Mouse (Mus musculus): ENCODE measurements around the gene Rrm1. TPM values are rescaled to one million over a fixed set of nuclear protein-coding genes. Genes with fewer than 3 reads are reported as not detected.
"Not testable (repeated sequence)": the region's sequence is repeated elsewhere in the genome, so short reads cannot be mapped to it uniquely, and the experiment has no call there.

Rrm1 gene
- 10 to 100 TPM; 12.1 to 14.6 (median 13.2) TPM for total RNA-seq (2022)

DNA sequence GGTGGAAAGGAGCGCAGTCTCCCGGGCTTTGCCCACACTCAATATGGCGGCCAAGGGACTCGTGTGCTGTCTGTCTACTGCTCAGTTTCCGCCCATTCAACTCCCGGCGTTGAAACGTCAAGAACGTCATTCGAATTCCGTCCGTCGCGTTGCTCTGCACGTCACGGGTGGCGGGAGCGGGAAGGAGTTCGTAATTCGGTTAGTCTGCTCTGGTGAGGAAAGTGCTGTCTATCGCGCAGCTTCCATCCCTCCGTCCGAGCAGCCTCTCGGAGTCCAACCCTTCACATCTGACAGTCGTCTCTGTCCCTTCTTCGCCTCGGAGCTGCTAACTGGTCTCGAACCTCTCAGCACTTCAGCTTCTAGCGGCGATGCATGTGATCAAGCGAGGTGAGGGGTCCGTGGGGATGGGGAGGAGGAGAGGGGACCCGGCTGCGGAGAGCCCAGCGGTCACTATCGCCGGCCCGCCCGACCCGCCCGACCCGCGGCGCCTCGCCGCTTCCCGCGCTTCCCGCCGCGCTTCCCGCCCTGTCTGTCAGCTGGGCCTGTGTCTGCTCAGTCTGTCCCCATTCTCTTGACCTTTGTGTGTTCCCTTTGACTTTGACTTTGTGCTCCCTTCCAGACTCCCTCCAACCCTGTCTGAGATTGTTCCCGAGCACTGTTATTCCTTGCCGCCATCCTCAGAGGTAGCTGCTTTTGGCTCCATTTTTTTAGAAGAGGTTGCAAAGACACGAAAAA, at the start of gene Rrm1:
Rrm1 (plus strand) TSS at position 39 of the 735 bp plus-strand sequence.
- DNase-seq (ENCODE audit: low spot score in 2 of 2) = peak; percentile 95 to 96

DNA sequence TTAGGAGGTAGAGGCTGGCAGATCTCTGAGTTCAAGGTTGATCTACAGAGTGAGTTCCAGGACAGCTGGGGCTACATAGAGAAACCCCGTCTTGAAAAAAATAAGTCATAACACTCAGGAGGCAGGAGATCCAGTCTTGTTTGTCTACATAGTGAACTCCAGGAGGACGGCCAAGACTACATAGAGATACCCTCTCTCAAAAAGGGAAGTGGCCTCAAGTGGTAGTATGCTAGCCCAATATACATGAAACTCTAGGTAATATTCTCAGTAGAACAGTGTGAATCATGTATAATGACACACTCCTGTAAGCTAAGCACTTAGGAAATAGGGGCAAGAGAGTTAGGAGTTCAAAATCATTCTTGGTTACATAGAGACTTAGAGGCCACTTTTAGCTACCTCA, 47.6 kb upstream of the Rrm1 start:
- no peak for DNase-seq (ENCODE audit: low spot score in 2 of 2)

DNA sequence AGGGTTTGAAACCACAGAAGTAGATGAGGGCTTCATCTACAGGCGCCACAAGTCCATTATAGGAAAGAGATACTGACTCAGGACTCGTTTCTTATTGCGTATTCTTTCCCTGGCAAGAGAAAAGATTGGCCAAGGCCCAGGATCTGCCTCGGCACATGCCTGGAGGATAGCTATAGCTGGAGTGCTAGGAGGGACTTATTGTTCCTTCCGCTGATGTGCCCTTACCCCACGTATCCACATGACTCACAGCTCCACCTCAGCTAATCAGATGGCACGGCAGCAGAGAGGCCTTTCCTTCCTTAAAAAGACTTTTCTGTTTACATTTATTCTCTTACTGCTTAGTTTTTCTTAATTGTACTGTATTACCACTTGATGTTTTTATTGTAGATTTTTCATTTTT, 45.6 kb upstream of the Rrm1 start:
- no peak for DNase-seq (ENCODE audit: low spot score in 2 of 2)

GRCm38 (mm10) chr7:102396331-102396730, 45.2 kb upstream of the Rrm1 start:
- no peak for DNase-seq (ENCODE audit: low spot score in 2 of 2)

GRCm38 (mm10) chr7:102399180-102399731, 42.2 kb upstream of the Rrm1 start:
- no peak for DNase-seq (ENCODE audit: low spot score in 2 of 2)

GRCm38 (mm10) chr7:102404118-102404517, 37.4 kb upstream of the Rrm1 start:
- no peak for DNase-seq (ENCODE audit: low spot score in 2 of 2)

DNA sequence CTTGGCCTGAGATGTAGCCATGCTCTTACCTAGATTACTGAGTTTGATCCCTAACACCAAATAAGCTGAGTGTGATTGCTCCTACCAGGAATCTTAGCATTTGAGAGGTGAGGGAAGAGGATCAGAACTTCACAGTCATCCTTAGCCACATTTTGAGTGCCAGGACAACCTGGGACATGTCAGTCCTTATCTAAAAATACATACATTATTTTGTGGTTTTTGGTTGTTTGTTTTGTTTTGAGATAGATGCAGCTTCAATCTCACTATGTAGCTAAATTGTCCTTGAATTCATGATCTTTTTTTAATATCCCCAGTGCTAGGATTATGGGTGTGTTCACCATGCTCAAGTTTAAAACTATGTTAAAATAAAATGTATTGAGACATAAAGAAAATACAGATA, 34.1 kb upstream of the Rrm1 start:
- no peak for DNase-seq (ENCODE audit: low spot score in 2 of 2)

DNA sequence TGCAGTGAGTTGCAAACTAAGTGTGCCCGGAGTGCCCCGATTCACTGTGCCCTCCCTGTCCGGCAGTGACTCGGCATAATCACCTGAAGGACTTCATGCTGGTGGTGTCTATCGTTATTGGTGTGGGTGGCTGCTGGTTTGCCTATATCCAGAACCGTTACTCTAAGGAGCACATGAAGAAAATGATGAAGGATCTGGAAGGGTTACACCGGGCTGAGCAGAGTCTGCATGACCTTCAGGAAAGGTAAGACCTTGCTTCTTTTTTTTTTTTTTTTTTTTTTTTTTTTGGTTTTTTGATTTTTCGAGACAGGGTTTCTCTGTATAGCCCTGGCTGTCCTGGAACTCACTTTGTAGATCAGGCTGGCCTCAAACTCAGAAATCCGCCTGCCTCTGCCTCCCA, 26.2 kb upstream of the Rrm1 start:
- DNase-seq (ENCODE audit: low spot score in 2 of 2) = not testable (repeated sequence)

- no peak for DNase-seq (ENCODE audit: low spot score in 2 of 2)
These were observed 25.7 kb upstream of the Rrm1 start for GRCm38 (mm10) chr7:102415841-102416240.

DNA sequence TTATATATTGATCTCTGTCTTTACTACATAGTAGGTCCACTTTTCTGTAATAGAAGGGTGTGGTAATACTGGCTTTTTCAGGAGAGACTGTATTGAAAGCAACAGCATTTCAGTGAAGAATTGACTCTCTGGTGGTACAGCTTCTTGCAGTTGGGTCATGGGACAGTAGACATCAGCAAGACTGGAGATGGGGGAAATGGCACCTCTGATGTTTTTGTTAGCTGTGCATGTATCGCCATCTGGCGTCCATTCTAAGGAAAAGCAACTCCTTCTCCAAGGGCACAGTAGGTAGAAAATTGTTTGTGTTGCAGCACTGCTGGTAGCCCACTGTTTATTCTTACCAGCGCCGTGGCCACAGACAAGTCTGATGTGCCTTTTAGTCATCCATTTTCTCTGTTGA, 24.1 kb upstream of the Rrm1 start:
- DNase-seq (ENCODE audit: low spot score in 2 of 2) = no peak

- DNase-seq (ENCODE audit: low spot score in 2 of 2) = no peak
These were observed 19.5 kb upstream of the Rrm1 start for GRCm38 (mm10) chr7:102422036-102422435.

DNA sequence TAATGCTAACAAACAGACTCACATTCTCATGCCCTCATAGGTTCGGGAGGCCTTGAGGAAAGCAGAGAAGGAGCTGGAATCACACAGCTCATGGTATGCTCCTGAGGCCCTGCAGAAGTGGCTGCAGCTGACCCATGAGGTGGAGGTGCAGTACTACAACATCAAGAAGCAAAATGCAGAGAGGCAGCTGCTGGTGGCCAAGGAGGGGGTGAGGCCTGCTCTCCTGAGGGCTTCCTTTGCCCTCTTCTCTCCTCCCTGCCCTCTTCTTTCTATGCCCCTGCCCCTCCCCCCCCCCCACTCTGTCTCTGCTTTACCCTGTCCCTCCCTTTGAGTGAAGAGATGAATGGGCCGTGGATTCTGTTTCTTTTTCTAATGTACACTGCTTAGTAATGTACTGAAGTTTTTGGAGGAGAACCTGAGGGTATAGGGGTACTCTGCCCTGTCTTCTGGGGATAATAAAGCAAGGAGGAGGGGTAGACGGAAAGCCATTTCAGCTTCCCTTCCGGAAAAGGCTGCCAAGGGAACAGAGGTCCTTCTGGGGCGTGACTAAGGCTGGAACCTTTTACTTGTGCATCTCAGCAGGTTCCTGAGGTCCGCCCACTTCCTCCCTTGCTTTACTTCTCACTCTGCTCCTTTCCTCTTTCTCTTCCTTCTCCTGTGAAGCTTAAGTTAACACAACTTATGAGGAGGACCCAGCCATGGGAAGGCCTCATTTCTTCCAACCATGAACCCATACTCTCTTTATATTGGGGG, 15.4 kb upstream of the Rrm1 start:
- DNase-seq (ENCODE audit: low spot score in 2 of 2) = no peak

GRCm38 (mm10) chr7:102434344-102434743, 7.2 kb upstream of the Rrm1 start:
- DNase-seq (ENCODE audit: low spot score in 2 of 2) = no peak

DNA sequence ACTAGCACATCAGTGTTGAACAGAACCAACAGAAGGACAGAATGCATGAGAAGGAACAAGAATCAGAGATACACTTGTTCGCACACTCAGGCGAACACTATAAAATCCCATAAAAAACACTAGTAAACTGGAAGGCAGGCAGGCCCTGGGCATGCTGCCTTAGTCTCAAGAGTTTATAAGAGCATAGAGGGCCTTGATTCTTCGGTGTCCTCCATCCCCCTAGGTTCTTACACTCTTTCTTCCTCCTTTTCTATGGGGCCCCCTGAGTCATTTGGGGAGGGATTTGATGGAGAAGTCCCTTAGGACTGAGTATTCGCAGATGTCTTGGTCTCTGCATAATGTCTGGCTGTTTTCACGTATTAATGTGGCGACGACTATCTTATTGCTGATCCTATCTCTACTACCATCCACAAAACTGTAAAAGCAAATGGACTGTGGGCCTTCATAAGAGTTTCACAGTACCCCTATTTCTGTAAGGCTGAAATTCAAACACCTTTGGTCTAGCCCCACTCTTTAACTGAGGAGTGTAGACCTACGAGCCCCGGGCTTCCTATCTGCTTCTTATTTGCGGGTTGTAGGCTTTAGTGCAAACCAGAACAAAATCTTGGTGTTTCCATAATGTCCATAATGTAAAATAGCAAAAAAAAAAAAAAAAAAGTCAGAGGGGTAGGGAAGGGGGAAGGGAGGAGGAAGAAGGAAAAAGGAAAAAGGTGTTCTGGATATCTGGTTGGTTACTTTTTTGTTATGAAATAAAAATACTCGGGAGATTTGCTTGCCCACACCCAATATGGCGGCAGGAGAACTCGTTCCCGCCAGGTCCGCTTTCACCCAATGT, 456 bp upstream of the Rrm1 start:
- no peak for DNase-seq (ENCODE audit: low spot score in 2 of 2)

- no peak for DNase-seq (ENCODE audit: low spot score in 2 of 2)
These were observed 937 bp downstream of the Rrm1 start for GRCm38 (mm10) chr7:102442432-102442831.

- DNase-seq (ENCODE audit: low spot score in 2 of 2) = no peak
These were observed 2.8 kb downstream of the Rrm1 start for GRCm38 (mm10) chr7:102444301-102444700.

GRCm38 (mm10) chr7:102446438-102446837, 4.9 kb downstream of the Rrm1 start:
- DNase-seq (ENCODE audit: low spot score in 2 of 2) = no peak

GRCm38 (mm10) chr7:102458618-102459380, 17.3 kb downstream of the Rrm1 start:
- DNase-seq (ENCODE audit: low spot score in 2 of 2) = no peak

- no peak for DNase-seq (ENCODE audit: low spot score in 2 of 2)
These were observed 26.1 kb downstream of the Rrm1 start for GRCm38 (mm10) chr7:102467566-102467965.

DNA sequence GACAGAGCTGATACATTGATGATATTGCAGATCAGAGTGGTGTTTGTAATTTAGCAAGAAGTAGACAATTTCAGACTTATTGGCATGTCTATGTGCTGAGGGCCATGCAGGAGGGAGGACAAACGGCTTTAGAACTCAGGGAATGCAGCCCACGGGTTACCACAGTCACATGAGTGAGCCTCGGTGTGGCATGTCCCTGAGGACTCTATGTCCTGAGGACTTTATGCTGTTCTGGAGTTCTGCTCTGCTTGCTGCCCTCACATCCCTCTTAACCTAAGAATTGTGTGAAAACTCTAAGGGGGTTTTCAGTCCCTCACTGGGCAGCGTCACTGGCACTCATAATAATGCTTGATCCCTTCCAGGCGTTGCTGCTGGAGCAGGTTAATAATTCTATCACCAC, 31.2 kb downstream of the Rrm1 start:
- DNase-seq (ENCODE audit: low spot score in 2 of 2) = no peak

- no peak for DNase-seq (ENCODE audit: low spot score in 2 of 2)
These were observed 35.1 kb downstream of the Rrm1 start for GRCm38 (mm10) chr7:102476601-102477000.
